Mouse (Mus musculus): ENCODE measurements at regions not wholly inside any gene's neighbourhood (a gene's known extent, or its start where the extent isn't known, plus 50 kb on each side); places are given as distances from the start of the nearest gene placed in this dataset.

- Histone ChIP-seq H3K9ac (ENCODE audit: low read depth, low read length, severe bottlenecking) (no peak overlapping the region), H3K4me2 (replicated peaks; ENCODE audit: low read depth, low read length, severe bottlenecking) (no peak overlapping the region), H3K27me3 (ENCODE audit: control insufficient read depth, insufficient read depth, low read length) (no peaks in the 10 kb centered on the region), H3K4me1 (ENCODE audit: control insufficient read depth, insufficient read depth, low read length) (no peaks in the 10 kb centered on the region), H3K4me3 (replicated peaks; ENCODE audit: low read length) (no peak overlapping the region), H3K27ac (replicated peaks; ENCODE audit: low read depth, low read length) (no peak overlapping the region), H3K9me3 (ENCODE audit: control insufficient read depth, low read length) (no peaks in the 10 kb centered on the region), H3K36me3 (ENCODE audit: control insufficient read depth, insufficient read depth, low read length) (no peaks in the 10 kb centered on the region)
- WGBS, result 83% methylated on average over 7 of the region's 7 CpGs
- DNase-seq (ENCODE audit: low spot score) (no peak), ATAC-seq (ENCODE audit: low FRiP score, low read depth) (no peak)
- no peak for TF ChIP-seq POLR2A (IDR thresholded peaks at IDR 0.05; ENCODE audit: borderline replicate concordance, extremely low read depth, insufficient read depth, insufficient read length)
Observed at GRCm38 (mm10) chr3:78236920-78237319, 1049.4 kb downstream of the Rapgef2 start.

DNA sequence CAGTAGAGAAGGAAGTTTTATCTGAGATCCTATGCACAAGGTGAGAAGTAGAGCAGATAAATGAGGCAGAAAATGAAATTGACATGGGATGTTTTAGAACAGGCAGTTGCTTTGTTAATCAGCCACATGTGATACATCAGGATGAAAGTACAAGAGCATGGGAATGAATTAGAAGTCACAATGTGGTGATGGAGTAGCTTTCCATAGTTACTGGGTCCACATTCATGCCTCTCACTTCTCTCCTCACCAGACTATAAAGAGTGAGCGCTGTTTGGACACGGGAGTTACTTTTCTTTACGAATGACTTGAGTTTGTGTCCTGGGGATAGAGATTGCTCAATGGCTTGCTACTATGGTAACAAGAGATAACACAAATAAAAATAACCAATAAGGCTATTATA is 1076.6 kb downstream of the Rapgef2 start:
- DNase-seq (ENCODE audit: low spot score), result no peak
- WGBS, result 91% methylated on average over 3 of the region's 3 CpGs
- ATAC-seq (ENCODE audit: low FRiP score, low read depth), result no peak

DNA sequence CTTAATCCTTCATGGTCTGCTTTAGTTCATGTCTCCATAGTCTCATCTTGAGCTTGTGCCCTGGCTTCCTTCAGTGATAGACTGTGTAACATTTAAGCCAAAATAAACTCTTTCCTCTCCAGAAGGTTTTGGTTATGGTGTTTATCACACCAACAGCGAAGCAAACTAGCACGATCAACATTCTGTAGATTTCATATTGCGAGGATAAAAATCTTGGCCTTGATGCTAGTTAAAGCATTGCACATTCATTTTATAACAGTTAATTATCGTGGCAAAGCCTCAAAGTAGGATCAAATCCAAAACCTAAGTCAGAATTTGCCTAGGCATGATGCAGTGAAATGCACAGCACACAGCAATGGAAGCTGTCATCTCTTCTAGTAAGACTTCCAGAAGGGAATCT is 1123.7 kb downstream of the Rapgef2 start:
- no peak overlapping the region for H3K4me2 ChIP-seq (replicated peaks; ENCODE audit: low read depth, low read length, severe bottlenecking)
- no peaks in the 10 kb centered on the region for H3K9me3 ChIP-seq (ENCODE audit: control insufficient read depth, low read length)
- DNase-seq (ENCODE audit: low spot score), result no peak
- H3K27ac ChIP-seq (replicated peaks; ENCODE audit: low read depth, low read length), result no peak overlapping the region
- WGBS, result 76% methylated on average over 4 of the region's 4 CpGs
- H3K4me3 ChIP-seq (replicated peaks; ENCODE audit: low read length), result no peak overlapping the region
- no peak for TF ChIP-seq POLR2A (IDR thresholded peaks at IDR 0.05; ENCODE audit: borderline replicate concordance, extremely low read depth, insufficient read depth, insufficient read length)
- no peaks in the 10 kb centered on the region for H3K27me3 ChIP-seq (ENCODE audit: control insufficient read depth, insufficient read depth, low read length)
- H3K9ac ChIP-seq (ENCODE audit: low read depth, low read length, severe bottlenecking), result no peak overlapping the region
- no peak for ATAC-seq (ENCODE audit: low FRiP score, low read depth)
- no peaks in the 10 kb centered on the region for H3K4me1 ChIP-seq (ENCODE audit: control insufficient read depth, insufficient read depth, low read length)
- no peaks in the 10 kb centered on the region for H3K36me3 ChIP-seq (ENCODE audit: control insufficient read depth, insufficient read depth, low read length)

More for the DNA sequence above, 1076.6 kb downstream of the Rapgef2 start:
- no peak overlapping the region for H3K9ac ChIP-seq (ENCODE audit: low read depth, low read length, severe bottlenecking)
- H3K27me3 ChIP-seq (ENCODE audit: control insufficient read depth, insufficient read depth, low read length), result no peaks in the 10 kb centered on the region
- H3K4me1 ChIP-seq (ENCODE audit: control insufficient read depth, insufficient read depth, low read length), result no peaks in the 10 kb centered on the region
- no peak for TF ChIP-seq POLR2A (IDR thresholded peaks at IDR 0.05; ENCODE audit: borderline replicate concordance, extremely low read depth, insufficient read depth, insufficient read length)
- no peaks in the 10 kb centered on the region for H3K9me3 ChIP-seq (ENCODE audit: control insufficient read depth, low read length)
- H3K4me2 ChIP-seq (replicated peaks; ENCODE audit: low read depth, low read length, severe bottlenecking), result no peak overlapping the region
- no peak overlapping the region for H3K4me3 ChIP-seq (replicated peaks; ENCODE audit: low read length)
- H3K27ac ChIP-seq (replicated peaks; ENCODE audit: low read depth, low read length), result no peak overlapping the region
- H3K36me3 ChIP-seq (ENCODE audit: control insufficient read depth, insufficient read depth, low read length), result no peaks in the 10 kb centered on the region

- ATAC-seq (ENCODE audit: low FRiP score, low read depth) (no peak), DNase-seq (ENCODE audit: low spot score) (no peak)
- WGBS, result 89% methylated on average over 4 of the region's 4 CpGs
- Histone ChIP-seq H3K36me3 (ENCODE audit: control insufficient read depth, insufficient read depth, low read length) (no peaks in the 10 kb centered on the region), H3K27me3 (ENCODE audit: control insufficient read depth, insufficient read depth, low read length) (no peaks in the 10 kb centered on the region), H3K27ac (replicated peaks; ENCODE audit: low read depth, low read length) (no peak overlapping the region), H3K9me3 (ENCODE audit: control insufficient read depth, low read length) (no peaks in the 10 kb centered on the region), H3K4me1 (ENCODE audit: control insufficient read depth, insufficient read depth, low read length) (no peaks in the 10 kb centered on the region), H3K4me3 (replicated peaks; ENCODE audit: low read length) (no peak overlapping the region), H3K9ac (ENCODE audit: low read depth, low read length, severe bottlenecking) (no peak overlapping the region), H3K4me2 (replicated peaks; ENCODE audit: low read depth, low read length, severe bottlenecking) (no peak overlapping the region)
- no peak for TF ChIP-seq POLR2A (IDR thresholded peaks at IDR 0.05; ENCODE audit: borderline replicate concordance, extremely low read depth, insufficient read depth, insufficient read length)
Observed at GRCm38 (mm10) chr3:78158450-78158849, 1127.9 kb downstream of the Rapgef2 start.

All from limb, embryonic 14.5 days (tissue).